In the genomic region with DNA sequence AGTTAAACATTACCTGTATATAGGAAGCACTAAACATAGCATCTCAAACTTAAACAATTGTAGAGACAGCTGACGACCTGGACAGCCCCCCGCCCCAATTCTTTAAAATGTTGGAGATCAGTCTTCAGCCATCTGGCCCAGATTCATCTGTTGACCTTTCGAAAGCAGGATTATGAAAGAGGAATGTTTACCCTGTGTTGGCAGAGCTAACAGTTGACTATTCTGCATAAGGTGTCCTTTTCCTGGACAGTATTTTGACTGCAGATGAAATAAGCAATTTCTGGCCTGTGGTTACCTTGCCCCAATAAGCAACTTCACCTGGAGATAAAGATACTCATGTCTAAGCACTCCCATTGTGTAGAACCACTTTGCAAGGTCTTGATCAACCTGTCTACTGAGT, we compare ENCODE assay signal across 25 mouse cellular contexts. TPM values are rescaled to one million over a fixed set of nuclear protein-coding genes. Genes with fewer than 3 reads are reported as not detected.
"Had no signal": no experiment of that assay in that cellular context is flagged by ENCODE, and none has a peak within 500 bp of the region (broad histone marks: within the 10 kb centered on the region; RNA-seq: fewer than 3 reads in every experiment).

No protein-coding gene starts in this region.

- H3K27me3 ChIP-seq: neural tube, embryonic 13.5 days; neural tube, embryonic 15.5 days; stomach, embryonic 15.5 days had no signal

- H3K4me1 ChIP-seq: neural tube, embryonic 13.5 days; neural tube, embryonic 15.5 days; stomach, embryonic 15.5 days had no signal

- H3K9me3 ChIP-seq: neural tube, embryonic 13.5 days; neural tube, embryonic 15.5 days; stomach, embryonic 15.5 days had no signal

- H3K36me3 ChIP-seq: neural tube, embryonic 13.5 days; neural tube, embryonic 15.5 days; stomach, embryonic 15.5 days had no signal

- DNase-seq: retina, postnatal 1 day; right cerebral cortex, adult 18-20 months; right cerebral cortex, postnatal 14 days; right cerebral cortex, postnatal 25 days; right cerebral cortex, postnatal 4 days; spleen, adult 18-20 months; thymus, adult 18-20 months; thymus, adult 2 months; thymus, postnatal 14 days; thymus, postnatal 25 days; thymus, postnatal 36 days; thymus, postnatal 4 days had no signal

- H3K27ac ChIP-seq: neural tube, embryonic 13.5 days; neural tube, embryonic 15.5 days; stomach, embryonic 15.5 days; stomach, postnatal 0 days had no signal

- H3K4me3 ChIP-seq: neural tube, embryonic 13.5 days; neural tube, embryonic 15.5 days; stomach, embryonic 15.5 days had no signal

- H3K9ac ChIP-seq: neural tube, embryonic 13.5 days; neural tube, embryonic 15.5 days; stomach, embryonic 15.5 days had no signal

- H3K4me2 ChIP-seq: neural tube, embryonic 13.5 days; neural tube, embryonic 15.5 days; stomach, embryonic 15.5 days had no signal

RNA-seq across cellular contexts. Expression of gene H2-M10.4, which starts 21.7 kb away (rescaled TPM):
- total RNA-seq: neutrophil, adult 5-6 weeks had no signal
- polyA plus RNA-seq: neural tube, embryonic 13.5 days; neural tube, embryonic 14.5 days; neural tube, embryonic 15.5 days; small intestine, adult 2 months; spleen, adult 2 months; stomach, embryonic 14.5 days; stomach, embryonic 15.5 days; stomach, embryonic 16.5 days; stomach, postnatal 0 days; testis, adult 2 months; thymus, adult 2 months; thymus, postnatal 0 days; urinary bladder, adult 2 months had no signal
